Mouse (Mus musculus) CH12.LX (cell line): ENCODE measurements around the gene Slc7a8.

ENCODE experiments used
- CTCF ChIP-seq, 2 experiments: IDR thresholded peaks in 1 of 2; conservative IDR thresholded peaks in 1 of 2; 2 replicates each; pipeline ENCODE4 v1.5.1; 2011 to 2012; ENCODE audit warnings: low read depth in 2 of 2, low read length in 2 of 2, improper control_type of control experiment in 1 of 2, inconsistent platforms in 1 of 2, mild to moderate bottlenecking in 1 of 2, moderate library complexity in 1 of 2
- HCFC1 ChIP-seq: IDR thresholded peaks from 2 replicates; pipeline ENCODE4 v1.6.1; 2012; ENCODE audit warnings: low read depth, mild to moderate bottlenecking, inconsistent platforms, low read length, improper control_type of control experiment
- IRF4 ChIP-seq: IDR thresholded peaks from 2 replicates; pipeline ENCODE4 v1.6.1; 2014; ENCODE audit warnings: low read depth, mild to moderate bottlenecking, inconsistent platforms, low read length, improper control_type of control experiment
- MAFK ChIP-seq: IDR thresholded peaks from 2 replicates; pipeline ENCODE4 v1.6.1; 2011; ENCODE audit warnings: low read length, improper control_type of control experiment; ENCODE audit not compliant: insufficient replicate concordance
- MAZ ChIP-seq: IDR thresholded peaks from 2 replicates; pipeline ENCODE4 v1.6.1; 2012; ENCODE audit warnings: low read depth, mild to moderate bottlenecking, inconsistent platforms, low read length, improper control_type of control experiment, moderate library complexity
- POLR2A ChIP-seq: IDR thresholded peaks from 2 replicates; pipeline ENCODE4 v1.6.1; 2011; ENCODE audit warnings: low read depth, mild to moderate bottlenecking, improper control_type of control experiment, low read length
- POLR2AphosphoS2 ChIP-seq: IDR thresholded peaks from 2 replicates; pipeline ENCODE4 v1.6.1; 2011; ENCODE audit warnings: low read depth, low read length, improper control_type of control experiment
- USF2 ChIP-seq: conservative IDR thresholded peaks from 2 replicates; pipeline ENCODE4 v1.6.1; 2011; ENCODE audit warnings: low read depth, low read length, improper control_type of control experiment
- ZC3H11A ChIP-seq: IDR thresholded peaks from 2 replicates; pipeline ENCODE4 v1.6.1; 2012; ENCODE audit warnings: low read depth, mild to moderate bottlenecking, inconsistent platforms, low read length, improper control_type of control experiment
- ZMIZ1 ChIP-seq: IDR thresholded peaks from 2 replicates; pipeline ENCODE4 v1.6.1; 2012; ENCODE audit warnings: low read depth, mild to moderate bottlenecking, inconsistent platforms, low read length, improper control_type of control experiment
- ZNF384 ChIP-seq: IDR thresholded peaks from 2 replicates; pipeline ENCODE4 v1.6.1; 2012; ENCODE audit warnings: low read depth, low read length, improper control_type of control experiment, inconsistent platforms

- TF ChIP-seq IRF4 (no peak), ZMIZ1 (no peak), ZNF384 (no peak), CTCF (conservative IDR thresholded peaks at IDR 0.05 in 1 of 2, IDR thresholded peaks at IDR 0.05 in 1 of 2; ENCODE audit: low read depth in 2 of 2, low read length in 2 of 2) (peak; percentile 90 to 98), USF2 (no peak), MAZ (no peak), HCFC1 (no peak), ZC3H11A (peak; percentile 21; the same call in 1 of the 2 replicates), POLR2A (no peak), MAFK (no peak), POLR2AphosphoS2 (no peak)
Measured at GRCm38 (mm10) chr14:54701298-54701697, 80.4 kb downstream of the Slc7a8 start.
